Mouse (Mus musculus): ENCODE measurements around the gene Asb6.

DNA sequence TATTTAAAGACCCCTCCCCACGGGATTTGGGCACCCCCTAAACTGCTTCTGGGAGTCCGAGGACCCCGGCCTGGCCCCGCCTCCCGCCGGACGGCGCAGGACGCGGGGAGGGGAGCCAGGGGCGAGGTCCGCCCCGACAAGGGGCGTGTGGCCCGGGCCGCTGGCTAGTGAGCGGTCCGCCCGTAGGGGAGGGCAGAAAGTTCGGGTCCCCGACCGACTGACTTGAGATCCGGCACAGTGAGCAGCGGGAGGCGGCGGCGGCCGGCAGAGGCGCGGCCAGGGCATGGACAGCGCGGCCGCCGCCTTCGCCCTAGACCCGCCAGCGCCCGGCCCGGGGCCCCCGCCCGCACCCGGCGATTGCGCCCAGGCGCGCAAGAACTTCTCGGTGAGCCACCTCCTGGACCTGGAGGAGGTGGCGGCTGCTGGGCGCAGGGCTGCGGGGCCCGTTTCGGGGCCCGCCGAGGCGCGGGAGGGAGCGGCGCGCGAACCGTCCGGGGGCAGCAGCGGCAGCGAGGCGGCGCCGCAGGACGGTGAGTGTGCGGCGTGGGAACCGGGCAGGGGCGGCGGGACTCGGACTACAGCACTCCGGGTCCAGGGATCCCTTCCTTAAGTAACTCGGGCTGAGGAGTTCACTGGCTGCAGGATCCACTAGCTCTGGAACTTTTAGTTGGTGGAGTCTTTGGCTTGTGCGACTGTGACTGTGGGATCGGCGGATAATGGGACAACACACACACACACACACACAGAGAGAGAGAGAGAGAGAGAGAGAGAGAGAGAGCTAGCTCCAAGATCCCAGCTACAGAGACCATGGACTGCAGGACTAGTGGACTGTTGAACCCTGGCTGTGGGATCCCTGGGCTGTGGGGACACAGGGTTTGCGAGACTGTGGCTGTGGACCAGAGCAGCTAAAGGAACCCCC lies 15.3 kb upstream of the Asb6 start:
- TF ChIP-seq CTCF (IDR thresholded peaks at IDR 0.05; ENCODE audit: borderline replicate concordance, control insufficient read depth, extremely low read depth, insufficient read depth, low read length, poor library complexity): no peak
- no peak for TF ChIP-seq POLR2A (IDR thresholded peaks at IDR 0.05; ENCODE audit: control insufficient read depth, extremely low read depth, insufficient read depth, low read length, poor library complexity)

All from thymus, adult 2 months (tissue).